Mouse (Mus musculus) E14TG2a.4 (cell line): ENCODE data around the gene Klhdc7b.

Source experiments
- CTCF ChIP-seq: conservative IDR thresholded peaks from 2 replicates; pipeline ENCODE4 v1.5.1; 2014; ENCODE audit warnings: low read length
- NANOG ChIP-seq: IDR thresholded peaks from 2 replicates; pipeline ENCODE4 v1.6.1; 2014; ENCODE audit warnings: borderline replicate concordance, low read length, mixed read lengths
- POU5F1 ChIP-seq: IDR thresholded peaks from 2 replicates; pipeline ENCODE4 v1.6.1; 2014; ENCODE audit warnings: low read length, borderline replicate concordance

DNA sequence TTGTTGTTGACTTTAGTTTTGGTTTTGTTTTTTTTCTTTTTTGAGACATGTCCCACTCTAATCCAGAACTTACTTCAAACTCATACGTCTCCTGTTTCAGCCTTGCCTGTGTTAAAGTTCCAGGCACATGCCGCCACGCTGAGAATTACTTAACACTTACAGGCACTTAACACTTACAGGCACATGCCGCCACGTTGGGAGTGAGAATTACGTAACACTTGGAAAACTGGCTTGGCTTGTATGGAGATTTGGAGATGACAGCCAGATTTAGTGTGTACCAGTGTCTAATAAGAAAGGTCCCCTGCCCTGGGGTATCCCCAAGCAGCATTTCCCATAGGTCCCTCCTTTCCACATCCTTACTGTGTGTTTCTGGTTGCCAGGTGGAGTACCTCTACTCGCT lies 21.7 kb upstream of the Klhdc7b start:
- TF ChIP-seq CTCF (no peak), NANOG (no peak), POU5F1 (no peak)
